Mouse (Mus musculus) natural killer cell, adult 2 months (primary cell): ENCODE measurements around the gene She.
"Not testable (repeated sequence)": the region's sequence is repeated elsewhere in the genome, so short reads cannot be mapped to it uniquely, and the experiment has no call there.

ENCODE experiments used
- DNase-seq, 2 experiments: peaks; one replicate each; pipeline ENCODE4 v3.0.0; 2022; ENCODE audit warnings: low spot score in 2 of 2

The She gene

GRCm38 (mm10) chr3:89863276-89863675 is 32.1 kb downstream of the She start:
- DNase-seq: not testable (repeated sequence)

DNA sequence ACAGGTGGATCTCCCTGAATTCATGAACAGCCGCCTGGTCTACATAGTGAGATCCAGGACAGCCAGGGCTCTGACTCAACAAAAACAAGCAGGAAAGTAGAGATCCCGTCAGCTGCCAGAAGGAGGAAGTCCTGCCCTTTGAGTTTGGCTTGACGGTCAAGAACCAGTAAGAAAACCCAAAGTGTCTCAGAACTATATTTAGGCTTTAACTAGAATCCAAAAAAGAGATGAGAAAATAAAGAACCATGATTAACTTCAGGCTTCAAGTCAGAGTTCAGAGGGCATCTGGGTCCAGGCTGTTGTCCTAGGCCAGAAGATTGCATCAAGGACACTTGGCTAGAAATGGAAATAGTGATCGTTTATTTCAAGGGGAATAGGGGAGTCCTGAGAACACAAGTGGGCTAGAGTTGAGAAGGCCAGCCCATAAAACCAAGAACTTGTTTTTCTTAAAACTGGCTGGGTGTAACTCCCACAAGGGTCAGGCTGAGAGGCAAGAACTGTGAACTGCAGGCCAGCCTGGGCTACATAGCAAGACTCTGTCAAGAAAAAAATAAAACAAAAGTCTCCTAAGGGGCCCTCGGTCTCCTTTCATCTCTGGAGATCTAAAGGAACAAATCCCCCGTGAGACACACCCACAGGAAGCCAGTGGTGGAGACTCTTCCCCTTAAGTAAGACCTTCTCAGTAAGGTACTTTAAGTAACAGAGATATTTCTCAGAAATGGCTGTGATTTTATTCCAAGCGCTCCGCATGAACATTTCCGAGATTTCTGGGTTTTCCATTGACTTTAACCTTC is 32.7 kb downstream of the She start:
- DNase-seq: peak in 1 of 2 experiments; percentile 18

DNA sequence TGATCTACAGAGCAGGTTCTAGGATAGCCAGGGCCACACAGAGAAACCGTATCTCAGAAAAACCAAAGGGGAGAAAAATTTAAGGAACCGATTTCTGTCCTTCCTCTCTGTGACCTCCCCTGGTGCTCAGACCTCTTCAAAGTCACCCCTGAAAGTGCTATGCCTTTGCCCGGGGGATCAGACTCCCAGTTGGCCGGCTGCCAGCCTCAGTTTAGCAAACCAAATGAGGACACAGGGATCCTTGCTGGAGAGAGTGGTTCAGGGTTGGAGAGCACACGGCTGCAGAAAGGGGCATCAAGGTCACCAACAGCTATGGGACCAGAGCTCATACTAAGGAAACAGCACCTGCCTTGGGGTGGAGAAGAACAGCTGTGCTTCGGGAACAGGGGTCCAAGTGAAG is 33.9 kb downstream of the She start:
- no peak for DNase-seq

GRCm38 (mm10) chr3:89865764-89866163 is 34.6 kb downstream of the She start:
- DNase-seq: no peak

- no peak for DNase-seq
These were observed 36.5 kb downstream of the She start for GRCm38 (mm10) chr3:89867651-89868050.

GRCm38 (mm10) chr3:89868357-89868756 is 37.2 kb downstream of the She start:
- DNase-seq: no peak

GRCm38 (mm10) chr3:89868956-89869355 is 37.8 kb downstream of the She start:
- no peak for DNase-seq

- peak; percentile 63 to 71 for DNase-seq
These were observed 38.4 kb downstream of the She start for GRCm38 (mm10) chr3:89869556-89869955.

DNA sequence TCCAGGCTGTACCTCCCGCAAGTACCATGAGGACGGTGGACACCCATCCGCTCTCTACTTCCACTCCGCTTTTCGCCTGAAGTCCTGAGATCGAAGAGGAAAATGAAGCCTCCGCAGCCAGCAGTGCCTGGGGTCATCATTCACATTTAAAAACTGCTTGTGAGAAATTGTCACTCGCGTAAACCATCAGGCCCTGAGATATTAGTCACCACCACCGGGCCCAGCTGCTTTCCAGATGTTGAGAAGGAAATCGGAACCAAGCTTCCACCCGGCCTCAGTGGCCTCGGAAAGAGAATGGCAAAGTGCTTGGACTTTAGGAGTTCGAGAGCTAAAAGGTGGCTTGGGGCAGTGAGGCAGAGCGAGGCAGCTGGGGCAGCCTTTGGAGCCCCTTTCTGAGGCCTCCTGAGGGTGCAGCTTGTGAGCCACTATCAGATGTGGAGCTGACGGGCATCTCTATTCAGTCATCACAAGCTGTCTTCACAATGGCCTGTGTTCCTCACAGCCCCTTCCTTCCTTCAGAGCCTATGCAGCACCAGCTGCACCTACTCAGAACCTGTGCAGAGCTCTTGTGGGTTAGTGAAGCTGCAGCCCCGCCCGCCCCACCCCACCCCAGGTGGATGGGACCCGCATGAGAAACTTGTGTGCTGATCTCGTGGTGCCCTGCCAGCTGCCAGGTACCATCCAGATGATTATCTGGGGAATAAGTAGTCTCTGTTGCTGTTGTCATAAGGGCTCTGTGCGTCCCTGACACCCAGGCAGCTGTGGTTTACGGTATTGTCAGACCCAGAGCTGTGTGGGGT is 39.5 kb downstream of the She start:
- DNase-seq: peak in 1 of 2 experiments; percentile 23

GRCm38 (mm10) chr3:89871339-89871914 is 40.3 kb downstream of the She start:
- DNase-seq: no peak

GRCm38 (mm10) chr3:89872209-89872608 is 41.0 kb downstream of the She start:
- peak; percentile 55 to 77 for DNase-seq

DNA sequence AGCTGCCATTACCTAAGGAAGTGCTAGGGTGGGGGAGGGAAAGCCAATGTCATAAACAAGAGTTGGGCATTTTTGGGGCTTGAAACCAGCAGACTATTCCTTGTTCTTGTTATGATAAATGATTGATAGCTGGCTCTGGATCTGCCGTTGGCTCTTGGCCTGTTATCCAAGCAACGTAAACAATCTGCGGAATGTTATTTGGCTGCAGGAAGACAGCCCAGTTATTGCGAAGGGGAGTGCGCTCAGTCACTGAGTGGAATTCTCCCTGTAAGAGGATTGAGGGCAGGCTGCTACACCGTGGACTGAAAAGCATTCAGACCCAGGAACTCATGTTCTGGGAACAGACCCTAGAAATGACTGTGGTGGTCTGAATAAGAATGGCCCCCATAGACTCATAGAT is 41.5 kb downstream of the She start:
- DNase-seq: no peak

DNA sequence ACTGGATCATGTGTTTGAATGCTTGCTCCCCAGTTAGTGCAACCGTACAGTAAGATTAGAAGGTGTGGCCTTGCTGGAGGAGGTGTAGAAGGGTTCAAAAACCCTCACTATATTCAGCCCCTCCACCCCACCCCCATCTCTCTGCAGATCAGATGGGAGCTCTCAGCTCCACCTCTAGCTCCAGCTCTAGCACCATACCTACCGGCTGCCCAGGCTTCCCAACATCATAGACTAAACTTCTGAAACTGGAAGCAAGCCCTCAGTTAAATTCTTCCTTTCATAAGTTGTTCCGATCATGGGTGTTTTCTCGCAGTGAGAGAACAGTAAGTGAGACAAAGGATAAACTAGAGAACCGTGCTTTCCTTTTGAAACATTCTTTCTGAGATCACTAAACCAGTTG is 42.9 kb downstream of the She start:
- no peak for DNase-seq

DNA sequence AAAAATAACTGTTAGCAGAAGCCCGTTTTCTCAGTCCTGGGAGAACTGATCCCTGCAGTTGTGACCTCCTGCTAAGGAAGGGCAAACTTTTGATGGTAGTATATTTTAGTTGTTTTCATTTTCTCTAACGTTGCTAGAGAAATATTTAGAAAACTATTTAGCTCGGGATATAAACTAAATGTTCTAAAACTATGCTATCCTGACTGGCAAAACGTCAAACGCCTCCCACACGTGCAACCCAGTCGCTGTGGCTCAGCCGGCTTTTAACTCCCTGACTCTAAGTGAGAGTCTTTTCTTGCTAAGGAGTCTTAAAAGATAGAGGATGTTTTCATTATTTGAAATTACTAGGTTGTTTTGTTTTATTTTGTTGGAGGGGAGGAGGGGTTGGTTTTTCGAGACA is 43.9 kb downstream of the She start:
- DNase-seq: no peak

GRCm38 (mm10) chr3:89875781-89876180 is 44.6 kb downstream of the She start:
- no peak for DNase-seq

GRCm38 (mm10) chr3:89876469-89876868 is 45.3 kb downstream of the She start:
- DNase-seq: no peak

DNA sequence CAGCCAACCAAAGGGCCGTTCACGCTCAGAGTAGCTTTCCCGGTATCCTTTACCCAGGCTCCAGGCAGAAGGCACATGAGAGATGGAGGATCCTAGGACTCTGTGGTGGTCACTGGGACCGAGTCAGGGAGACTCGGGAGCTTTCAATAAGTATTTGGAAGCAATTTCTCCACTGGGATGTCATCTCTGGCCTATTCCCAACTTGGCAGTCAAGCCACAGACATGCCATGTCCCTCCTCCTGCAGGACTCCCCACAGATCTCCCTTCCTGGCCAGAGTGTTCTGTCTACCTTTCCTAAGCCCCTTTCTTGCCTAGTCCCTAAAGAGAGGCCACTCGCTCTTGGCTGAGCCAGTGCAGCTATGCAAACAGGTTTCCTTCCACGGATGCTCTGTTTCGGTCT is 46.0 kb downstream of the She start:
- DNase-seq: no peak

- no peak for DNase-seq
These were observed 47.3 kb downstream of the She start for GRCm38 (mm10) chr3:89878456-89878855.

DNA sequence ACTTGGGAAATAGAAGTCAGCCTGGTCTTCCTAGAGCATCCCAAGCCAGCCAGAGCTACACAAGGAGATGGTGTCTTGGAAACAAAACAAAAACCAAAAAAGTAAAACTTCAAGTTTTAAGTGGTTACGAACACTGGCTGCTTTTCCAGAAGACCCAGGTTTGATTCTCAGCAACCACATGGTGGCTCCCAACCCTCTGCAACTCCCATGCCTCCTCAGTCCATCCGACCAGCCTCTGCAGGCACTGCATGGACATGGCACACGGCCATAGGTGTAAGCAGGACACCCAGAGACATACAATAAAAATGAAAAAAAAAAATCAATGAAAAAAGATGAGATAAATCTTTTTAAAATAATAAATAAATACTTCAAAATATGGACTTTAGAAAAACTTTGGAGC is 48.2 kb downstream of the She start:
- DNase-seq: no peak

DNA sequence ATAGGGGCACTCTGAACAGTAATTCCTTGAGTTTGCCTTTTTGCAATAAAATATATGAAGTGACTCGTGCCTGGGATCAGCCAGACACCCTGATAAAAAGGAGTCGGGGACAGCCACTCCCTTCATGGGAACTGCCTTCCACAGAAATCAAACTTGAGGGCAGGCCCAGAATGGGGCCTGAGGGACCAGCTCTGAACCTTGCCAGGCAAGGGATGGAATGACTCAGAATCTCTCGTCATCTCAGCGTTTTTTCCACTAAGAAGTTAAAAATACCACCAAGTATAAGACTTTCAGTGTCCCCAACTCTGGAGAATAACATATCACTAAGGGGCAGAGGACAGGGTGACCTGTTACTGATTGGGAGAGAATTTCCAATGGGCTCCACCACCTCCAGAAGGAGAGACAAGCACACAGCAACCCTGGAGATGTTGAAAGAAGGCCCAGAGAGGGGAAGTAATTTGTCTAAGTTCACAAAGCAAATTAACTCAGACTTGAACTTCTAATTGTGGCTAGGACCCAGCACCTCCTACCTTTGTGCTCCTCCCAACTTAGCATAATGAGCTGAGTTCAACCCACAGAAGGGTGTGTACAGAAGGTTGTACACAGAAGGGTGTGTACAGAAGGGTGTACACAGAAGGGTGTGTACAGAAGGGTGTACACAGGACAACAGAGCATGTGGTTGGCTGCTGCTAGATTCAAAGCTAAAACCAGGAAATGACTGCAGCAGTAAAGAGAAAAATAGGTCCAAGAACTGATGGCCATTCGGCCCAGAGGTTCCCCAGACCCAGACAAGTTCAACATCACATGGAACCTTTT is 49.1 kb downstream of the She start:
- no peak for DNase-seq

GRCm38 (mm10) chr3:89882556-89883181 is 51.5 kb downstream of the She start:
- no peak for DNase-seq
